Mouse (Mus musculus) 416B (cell line): ENCODE data around the gene Slc22a18.
A peak's percentile ranks its signal among the peaks of the same experiment; 100 is the strongest.

Experiments
- DNase-seq: peaks from one replicate; pipeline ENCODE4 v3.0.0; 2011; ENCODE audit warnings: low read depth

The Slc22a18 gene

DNA sequence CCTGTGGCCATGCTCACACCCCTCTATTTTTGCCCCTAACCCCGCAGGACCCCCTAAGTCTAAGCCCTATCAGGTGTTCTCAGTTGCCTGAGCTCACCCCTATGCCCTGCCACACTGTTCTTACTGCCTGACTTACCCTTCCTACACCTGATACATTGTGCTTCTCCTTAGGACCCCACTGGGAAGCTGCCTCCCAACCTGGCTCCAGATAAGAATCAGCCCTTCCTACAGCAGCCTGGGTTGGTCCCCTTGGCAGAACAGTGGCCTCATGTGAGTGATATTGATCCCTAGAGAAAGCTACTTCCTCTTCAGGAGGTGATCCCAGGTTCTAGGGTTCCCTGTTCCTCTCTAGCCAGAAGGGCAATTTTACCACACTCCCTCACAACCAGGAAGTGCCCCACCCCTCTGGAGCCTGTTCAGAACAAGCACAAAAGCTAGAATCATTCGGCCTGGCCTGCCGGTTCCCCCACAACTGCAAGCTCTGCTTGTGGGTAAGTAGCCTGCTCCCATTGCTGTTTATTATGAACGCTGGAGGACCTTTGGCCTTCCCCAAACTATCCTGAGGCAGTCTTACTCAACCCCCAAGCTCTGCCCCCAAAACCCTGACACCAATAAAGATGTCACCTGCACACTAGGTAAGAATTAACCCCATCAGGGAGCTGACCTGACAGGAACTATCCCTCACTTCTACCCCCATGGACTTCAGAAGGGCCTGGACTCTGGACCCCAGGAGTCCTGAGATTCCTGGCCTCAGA lies at the start of gene Slc22a18:
TSS of gene Slc22a18 (plus strand) at position 390 of the 755 bp plus-strand sequence.
- peak; percentile 64 for DNase-seq

DNA sequence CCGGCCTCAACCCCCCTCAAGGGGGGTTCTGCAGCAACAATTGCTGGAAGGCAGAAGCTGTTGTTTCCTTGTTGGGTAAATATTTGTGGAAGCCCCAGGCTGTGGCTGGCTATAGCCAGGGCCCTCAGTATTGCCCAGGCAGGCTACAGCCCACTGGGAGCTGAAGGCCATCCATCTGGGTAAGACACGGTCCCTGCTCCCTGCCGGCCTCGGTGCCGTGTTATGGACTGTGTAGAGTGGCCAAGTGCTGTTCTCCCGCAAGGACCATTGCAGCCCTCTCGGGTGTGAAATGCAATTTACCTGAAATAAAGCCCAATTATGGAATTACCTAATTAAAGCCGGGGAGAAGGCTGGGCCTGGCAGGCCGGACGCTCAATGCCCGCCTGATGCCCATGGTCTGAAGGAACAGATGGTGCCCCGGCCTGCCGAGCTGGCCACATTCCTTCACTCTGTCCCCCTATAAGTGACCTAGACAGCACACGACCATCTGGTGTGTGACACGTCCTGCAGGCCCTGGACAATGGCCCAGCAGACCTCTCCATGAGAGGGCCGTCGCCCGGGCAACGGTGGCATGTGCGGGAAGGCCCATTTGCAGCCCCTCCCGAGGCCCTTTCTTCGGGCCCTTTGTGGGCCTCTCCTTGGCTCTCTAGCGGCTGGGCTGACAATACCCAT lies 45.3 kb upstream of the Slc22a18 start:
- no peak for DNase-seq

DNA sequence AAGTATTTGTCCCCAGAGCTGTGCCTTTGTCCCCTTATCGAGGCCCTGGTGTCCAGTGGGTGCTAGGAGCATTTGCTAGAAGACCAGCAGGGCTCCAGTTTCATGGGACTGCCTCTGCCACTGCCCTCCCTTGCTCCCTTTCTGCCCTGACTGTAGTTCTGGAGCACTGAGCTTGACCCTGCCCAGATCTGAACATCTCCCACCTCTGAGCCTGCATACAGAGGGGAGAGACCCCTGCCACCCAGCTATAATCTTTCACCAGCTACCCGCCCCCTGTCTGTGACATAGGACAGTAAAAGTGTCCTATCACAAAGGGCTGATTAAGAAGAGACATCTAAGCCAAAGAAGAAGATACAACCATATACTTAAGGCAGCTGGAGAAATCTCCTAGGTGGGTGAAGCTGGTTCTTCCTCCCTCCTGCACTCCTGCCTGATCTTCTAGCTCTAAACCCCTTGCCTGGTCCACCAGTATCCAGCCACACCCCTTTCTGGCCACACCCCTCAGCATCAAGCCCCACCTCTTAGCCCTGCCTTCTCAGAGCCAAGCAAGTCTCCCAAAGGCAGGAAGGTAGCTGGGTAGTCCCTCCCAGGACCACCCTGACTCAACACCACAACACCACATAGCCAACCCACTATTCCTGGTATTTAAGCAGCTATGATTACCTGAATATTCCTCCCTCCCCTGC lies 44.6 kb upstream of the Slc22a18 start:
- no peak for DNase-seq

DNA sequence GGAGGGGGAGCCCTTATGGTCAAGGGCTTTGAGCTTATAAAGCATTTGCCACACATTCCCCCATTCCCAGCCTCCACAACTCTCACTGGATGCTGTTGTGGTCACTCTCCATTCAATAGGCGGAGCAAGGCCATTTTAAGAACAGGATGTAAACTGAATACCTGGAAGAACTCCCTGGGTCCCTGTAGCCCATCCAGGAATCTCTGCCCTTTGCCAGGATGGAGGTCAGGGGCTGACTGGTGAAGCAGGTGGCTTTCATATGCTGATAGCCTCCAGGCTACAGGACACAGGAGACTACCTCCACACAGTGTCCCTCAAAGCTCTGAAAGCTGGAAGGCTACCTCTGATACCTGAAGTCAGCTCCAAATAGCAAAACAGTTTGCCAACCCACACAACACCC lies 40.9 kb upstream of the Slc22a18 start:
- no peak for DNase-seq

DNA sequence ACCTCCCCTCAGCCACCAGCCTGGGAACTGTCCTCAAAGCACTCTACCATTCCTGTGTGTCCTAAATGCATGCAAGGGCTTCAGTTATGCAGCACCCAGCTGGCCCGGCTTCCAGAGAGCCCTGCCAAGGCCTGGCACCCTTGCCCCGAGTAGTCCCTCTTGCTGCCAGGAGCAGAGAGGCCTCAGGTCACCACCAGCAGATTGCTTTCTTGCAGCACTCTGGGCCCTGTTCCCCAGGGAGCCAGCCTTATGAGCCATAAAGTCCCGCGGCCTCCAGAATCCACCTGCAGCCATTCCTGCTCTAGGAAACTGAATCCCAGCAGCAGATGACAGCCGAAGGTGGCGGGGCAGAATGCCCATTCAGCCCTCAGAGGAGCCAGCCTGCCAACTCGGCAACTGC lies 40.2 kb upstream of the Slc22a18 start:
- no peak for DNase-seq

DNA sequence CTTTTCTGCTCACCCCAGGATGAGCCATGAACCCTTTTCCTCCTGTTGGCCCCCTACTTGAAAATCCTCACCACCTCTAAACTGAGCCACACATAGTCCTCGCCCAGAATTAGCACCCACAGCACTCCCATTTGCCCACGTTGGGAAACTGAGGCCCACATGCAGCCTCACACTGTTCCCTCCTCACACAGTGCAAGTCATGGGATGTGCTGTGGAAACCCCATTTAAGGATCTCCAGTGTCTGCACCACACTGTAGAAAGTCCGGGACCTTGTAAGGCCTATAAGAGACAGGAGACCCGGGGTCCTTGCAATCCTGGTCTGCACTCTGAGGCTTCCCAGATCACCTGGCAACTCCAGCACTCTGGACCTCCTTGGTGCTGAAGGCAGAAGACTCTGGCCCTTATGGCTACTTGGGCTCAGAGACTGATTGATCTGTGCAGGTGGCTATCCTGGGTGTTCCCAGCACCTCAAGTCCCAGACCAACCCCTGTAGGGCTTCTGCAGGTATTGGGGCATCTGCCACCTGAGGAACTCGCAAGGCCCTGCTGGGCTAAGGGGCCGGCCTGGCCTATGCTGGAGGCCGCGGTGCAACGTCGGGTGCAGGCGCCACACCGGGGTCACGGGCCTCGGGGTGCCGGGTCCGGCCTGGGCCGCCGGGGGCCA lies 36.2 kb upstream of the Slc22a18 start:
- no peak for DNase-seq

DNA sequence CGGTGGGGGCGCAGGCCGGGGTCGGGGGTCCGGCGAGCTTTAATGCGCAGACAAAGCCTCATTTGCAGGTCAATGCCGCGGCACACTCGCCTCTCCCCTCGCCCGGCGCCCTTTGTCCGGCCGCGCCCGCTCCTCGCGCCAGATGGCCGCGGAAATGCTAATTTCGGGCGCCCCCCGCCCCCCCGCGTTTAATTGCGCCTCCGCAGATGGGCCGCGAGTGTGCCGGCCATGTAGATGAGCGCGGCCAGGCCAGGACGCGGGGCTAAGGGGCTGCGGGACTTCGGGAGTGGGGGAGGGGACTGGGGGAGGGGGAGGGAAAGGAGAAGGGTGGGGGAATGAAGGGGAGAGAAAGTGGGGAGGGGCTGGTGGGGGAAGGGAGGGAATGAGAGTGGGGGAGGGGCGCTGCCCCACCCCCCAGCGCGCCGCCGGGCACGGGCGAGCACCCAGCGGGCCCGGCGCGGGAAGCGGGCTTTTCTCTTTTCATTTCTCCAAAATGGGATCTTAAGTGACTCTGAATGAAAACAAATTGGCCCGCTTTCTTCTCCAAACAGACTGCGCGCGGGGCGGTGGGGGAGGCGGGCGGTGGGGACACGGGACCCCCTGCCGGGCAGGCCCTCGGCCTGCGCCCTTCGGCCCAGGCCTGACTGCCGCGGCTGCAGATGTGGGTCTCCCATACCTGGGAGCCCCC lies 35.5 kb upstream of the Slc22a18 start:
- DNase-seq = no peak

DNA sequence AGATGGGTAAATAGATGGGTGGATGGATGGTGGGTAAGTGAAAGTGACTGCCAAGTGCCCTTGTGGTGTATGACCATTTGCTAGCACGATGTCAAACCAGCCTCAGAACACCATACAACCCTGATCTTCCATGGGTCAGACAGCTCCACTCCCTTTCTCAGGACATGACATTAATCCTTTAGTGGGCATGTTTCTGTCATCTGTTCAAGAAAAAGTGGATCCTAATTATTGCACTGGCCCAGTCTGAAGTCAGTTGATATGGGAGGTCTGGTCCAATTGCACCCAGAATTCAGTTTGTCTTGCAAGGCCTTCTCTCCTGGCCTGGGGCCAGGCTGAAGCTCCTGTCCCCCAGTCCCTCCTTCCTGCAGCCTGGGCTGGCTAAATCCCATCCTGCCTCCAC lies 34.6 kb upstream of the Slc22a18 start:
- DNase-seq = no peak

DNA sequence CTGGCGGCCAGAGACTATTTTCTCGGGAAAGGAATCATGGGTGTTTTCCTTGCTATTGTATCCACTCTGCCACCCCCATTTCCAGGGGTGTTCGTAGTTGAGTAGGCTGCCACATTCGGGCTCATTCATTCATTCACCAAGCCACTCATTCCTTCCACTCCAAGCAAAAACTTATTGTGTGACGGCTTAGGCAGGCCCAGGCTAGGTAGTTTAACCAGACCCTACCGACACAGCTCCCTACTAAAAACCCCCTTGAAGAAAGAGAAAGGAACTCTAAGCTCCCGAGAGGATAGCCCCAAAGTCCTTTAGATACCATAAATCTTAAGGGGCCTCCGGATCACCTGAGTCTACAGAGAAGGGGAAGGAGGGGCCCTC lies 29.0 kb upstream of the Slc22a18 start:
- DNase-seq = no peak

DNA sequence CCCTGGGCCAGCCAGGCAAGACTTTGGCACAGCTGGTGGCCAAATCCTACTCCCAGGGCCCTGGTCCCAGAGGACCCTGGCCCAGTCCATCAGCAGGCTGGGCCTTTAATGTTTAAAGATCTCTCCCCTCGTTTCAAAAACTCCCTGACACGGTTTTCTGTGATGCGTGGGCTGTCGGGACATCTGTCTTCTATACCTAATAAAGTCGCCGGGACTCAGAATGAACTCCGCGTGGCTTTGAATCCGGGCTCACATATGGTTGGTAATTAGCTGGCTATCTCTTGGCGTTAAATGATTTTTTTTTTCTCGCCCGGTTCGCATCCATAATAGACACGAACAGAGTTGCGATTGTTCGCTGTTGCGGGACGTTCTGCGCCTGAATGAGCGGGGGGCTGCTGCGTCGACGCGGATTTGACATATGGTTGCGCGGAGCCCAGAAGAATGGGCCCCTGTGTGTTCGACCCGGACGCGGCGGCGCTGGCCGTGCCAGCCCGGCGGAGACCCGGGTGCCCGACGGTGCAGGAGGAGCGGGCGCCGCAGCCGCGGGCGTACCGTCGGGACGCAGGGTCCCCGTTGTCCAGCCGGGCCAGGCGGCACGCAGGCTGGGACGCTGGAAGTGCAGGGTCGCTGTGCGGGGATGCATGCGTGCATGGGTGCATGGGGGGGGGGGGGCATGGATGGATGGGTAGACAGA lies 28.4 kb upstream of the Slc22a18 start:
- no peak for DNase-seq

DNA sequence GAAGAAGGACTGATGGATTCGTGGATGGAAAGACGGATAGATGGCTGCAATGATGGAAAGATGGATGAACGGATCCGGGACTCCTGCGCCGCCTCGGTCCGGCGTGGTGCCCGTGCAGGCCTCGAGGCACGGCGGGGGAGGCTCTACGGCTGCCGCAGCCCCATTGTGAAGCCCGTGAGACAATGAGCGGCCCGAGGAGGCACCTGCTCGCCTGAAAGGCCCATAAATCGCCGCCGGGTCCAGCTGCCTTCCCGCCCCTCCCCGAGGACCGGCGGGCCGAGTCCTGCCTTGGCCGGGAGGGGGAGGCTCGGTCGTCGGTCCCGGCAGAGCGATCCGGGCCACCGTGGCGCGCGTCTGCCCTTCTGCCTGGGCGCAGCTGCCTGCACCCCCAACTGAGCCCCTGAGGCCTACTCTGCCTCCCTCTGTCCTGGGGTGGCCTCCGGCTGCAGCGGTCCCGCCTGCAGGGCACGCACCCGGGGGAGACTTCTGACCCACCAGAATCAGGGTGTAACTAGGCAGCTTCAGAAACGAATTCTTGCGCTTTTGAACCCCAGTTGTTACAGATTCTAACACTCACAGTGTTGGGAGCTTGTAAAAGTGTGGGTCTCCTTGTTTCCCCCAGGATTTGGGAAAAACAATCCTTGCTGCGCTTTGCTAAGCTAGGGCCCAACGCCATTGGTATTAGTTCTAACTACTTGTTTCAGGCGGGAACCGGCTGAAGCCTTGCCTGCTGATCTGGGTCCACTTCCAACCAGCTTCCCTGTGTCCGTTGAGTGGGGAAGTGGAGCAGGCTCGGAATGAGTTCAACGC lies 27.7 kb upstream of the Slc22a18 start:
- no peak for DNase-seq

DNA sequence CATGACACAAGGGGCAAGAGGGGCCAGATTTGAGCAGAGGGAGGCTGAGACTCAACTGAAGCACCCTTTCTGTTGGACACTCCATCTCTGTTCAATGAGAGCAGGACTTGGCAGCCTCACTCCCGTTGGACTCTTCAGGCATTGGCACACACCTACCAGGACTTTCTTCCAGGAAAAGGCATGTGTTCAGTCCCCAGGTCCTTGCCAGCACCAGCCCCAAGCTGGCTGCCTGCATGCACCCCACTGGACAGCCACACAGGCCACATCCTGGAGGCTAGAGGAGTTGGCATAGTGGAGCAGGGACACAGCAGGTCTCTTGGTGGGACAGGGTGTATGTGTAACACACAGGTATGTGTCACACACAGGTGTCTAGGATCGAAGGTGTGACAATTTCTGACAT lies 26.4 kb upstream of the Slc22a18 start:
- DNase-seq = no peak

DNA sequence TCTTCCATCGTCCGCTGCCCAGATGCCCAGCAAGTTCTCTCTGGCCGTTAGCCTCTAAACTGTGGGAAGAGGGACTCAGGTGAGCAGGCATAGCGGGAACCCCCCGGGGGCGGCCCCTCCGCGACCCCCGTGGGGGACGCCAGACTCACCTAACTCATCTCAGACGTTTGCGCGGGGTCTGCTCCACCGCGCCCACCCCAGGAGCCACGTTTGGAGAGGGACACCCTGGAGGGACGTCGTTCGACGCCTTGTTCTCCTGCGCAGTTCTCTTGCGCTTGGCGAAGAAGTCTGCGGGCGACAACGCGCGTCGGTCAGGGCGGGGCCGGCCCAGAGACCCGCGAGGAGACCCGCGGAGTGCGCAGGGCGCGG lies 14.6 kb upstream of the Slc22a18 start:
- DNase-seq = no peak

DNA sequence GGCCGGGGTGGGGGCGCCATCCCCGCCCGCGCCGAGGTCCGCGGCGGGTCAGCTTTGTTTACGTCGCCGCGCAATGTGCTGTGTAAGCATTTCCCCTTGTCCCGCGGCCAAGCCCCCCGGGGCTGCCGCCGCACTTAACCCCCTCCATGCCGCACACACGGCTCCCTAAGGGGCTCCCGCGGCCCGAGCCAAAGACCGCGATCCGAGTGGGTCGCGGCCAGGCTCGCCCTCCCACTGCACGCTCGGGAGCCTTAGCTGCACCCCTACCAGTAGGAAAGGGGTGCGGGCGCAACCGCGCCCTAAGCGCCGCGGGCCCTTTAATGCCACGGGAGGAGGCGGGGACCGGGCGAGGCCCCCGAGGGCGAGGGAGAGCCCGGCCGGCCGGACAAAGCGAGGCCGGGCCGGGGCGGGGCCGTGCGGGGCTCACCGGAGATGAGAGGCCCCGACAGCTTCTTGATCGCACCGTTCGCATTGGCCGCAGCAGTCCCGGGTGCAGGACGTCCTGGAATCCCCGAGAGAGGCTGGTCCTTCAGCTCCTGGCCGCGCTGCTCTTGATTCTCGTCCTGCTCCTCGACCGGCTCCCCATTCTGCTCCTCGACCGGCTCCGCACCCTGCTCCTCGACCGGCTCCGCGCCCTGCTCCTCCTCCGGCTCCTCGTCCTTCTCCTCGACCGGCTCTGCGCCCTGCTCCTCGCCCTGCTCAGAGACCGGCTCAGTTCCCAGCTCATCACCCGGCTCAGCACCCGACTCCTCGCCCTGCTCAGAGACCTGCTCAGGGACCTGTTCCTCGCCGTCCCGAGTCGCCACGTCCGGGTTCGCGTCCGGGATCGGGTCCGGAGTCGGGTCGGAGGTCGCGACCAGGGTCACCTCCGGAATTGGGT lies 14.0 kb upstream of the Slc22a18 start:
- DNase-seq = no peak

DNA sequence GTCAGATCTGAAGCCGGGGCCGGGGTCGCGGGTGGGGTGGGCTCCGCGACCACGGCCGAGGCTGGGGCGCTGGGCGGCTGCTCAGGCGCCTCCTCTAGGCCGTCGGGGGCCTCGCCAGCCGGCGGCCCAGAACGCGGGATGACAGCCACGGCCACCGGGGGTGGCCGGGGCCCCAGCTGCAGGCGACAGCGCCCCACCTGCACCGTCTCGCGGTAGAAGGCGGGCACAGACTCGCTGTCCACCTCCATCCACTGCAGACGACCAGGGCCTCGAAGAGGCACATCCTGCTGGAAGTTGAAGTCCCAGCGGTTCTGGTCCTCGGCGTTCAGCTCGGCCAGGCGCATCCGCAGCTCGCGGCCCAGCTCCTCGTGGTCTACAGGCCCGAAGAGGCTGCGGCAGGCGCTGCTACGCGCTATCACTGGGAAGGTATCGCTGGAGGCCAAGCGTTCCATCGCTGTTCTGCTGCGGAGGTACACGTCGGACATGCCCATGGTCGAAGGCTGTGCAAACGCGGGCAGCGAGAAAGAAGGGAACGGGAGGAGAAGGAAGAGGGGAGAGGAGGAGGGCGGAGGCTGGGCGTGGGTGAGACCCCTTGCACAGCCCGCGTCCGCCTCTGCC lies 13.2 kb upstream of the Slc22a18 start:
- no peak for DNase-seq

DNA sequence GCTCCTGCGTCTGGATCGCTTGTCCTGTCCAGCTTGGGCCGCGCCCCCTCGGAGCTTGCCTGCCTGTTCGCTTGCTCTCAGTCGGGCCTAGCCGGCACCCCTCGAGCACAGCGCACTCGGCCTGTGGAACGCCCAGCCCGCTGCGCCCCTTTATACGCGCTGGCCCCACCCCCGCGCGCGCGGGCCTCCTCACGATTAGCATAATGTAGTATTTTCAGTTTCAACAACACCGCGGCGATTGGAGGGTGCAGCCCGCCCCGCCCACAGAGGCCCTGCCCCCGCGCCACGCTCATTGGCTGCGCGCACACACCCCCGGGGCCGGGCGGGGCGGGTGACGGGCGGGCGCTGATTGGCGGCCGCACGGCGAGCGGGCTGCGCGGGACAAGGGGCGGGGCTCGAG lies 12.7 kb upstream of the Slc22a18 start, which contains the start of gene Cdkn1c:
TSS of gene Cdkn1c (minus strand) at position 177 of the 400 bp plus-strand sequence.
- no peak for DNase-seq

DNA sequence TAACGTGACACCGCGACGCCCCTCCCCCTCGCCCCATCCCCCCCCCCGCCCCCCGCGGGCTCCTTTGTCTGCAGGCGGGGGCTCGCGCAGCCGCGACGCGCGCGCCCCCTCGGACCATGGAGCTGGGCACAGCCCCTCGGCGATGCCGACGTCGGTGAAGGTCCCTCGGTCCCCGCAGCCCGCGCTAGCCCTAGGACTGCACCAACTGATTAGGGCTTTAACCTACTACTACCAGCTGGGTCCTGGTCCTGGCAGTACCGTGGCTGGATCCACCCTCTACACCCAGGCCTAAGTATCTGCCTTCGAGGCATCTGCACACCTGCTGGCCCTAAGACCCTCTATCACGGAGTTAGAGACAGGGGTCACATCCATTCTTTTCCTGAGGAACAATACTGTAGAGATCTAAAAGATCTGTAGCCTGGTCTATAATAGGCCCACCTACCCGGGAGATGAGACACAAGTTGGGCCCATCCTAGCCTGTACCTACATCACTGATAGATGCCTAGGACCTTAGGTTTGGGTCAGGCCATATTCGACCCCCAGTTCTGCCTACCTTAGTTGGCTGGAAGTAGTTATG lies 12.2 kb upstream of the Slc22a18 start:
- DNase-seq = no peak

DNA sequence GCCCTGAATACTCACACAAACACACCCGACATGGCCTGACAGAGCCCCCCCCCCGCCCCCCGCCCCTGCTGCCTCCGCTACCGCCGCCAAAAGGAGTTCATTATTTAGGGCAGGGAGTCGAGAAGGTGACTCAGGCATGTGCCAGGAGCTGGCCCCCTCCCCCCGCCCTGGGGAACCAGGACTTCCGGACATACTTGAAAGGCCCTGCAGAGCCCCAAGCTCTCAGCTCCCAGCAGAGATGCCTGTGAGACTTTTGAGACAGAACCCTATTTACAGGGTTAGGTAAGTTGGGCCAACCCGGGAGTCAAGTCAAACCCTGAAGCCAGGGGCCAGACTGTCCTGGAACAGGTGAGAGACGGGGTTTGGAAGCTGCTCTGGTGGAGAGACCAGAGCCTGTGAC lies 11.6 kb upstream of the Slc22a18 start:
- no peak for DNase-seq

DNA sequence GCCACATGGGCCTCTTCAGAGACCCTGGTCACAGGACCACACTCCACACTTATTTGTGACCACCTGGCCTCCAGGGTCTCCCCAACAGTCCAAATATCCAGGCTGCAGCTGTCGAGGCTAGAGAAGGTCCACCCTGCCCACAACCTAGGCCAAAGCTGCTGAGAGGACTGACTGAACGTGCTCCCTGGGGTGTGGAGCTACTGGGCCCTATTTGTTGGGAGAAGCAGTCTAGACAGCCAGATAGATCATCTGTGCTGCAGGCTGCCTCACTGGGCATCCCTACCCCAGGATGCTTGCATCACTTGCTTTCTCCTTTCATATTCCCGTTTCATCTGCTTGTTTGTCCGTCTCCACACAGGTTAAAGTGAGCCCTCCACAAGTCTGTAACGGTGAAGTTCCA lies 11.0 kb upstream of the Slc22a18 start:
- no peak for DNase-seq
